Mouse (Mus musculus): ENCODE results near the gene Gpha2. TPM values are rescaled to one million over a fixed set of nuclear protein-coding genes. Genes with fewer than 3 reads are reported as not detected.

Gpha2 gene
- total RNA-seq, 2 experiments from 2014 or later, result not detected

DNA sequence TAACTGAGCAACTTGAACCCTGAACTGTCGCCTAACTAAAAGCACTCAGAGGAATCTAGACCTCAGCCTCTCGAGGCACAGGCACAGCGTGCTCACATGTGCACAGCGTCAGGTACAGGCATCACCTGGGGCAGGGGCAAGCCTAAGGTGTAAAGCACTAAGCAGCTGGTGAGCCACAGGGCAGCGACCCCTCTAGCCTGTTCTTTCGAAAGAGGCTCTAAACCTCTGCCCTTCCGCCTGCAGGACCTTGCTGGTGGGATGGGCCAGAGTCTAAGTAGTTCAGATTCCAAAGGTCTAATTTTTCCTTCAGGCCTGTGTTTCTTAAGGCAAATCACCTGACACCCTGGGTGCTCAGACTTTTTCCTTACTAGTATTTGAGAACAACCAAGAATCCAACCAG lies 45.9 kb downstream of the Gpha2 start:
- no peak for DNase-seq (ENCODE audit: low spot score in 2 of 2)

DNA sequence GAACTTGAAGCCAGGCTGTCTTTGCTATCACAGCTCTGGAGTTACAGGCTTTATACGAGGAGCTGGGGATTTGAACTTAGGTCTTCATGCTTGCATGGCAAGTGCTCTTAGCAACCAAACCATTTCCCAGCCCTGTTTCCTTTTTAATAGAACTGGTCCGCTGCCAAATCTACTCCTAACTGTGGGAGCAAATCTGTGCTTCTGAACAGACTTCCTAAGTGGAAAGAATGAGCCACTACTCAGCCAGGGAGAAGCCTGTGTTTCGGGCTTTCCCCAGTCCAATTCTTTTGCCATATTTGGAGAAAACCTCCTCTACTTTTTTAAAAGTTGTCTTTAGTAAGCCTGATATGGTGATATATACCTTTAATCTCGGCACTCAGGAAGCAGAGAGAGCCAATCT lies 46.6 kb downstream of the Gpha2 start:
- no peak for DNase-seq (ENCODE audit: low spot score in 2 of 2)

DNA sequence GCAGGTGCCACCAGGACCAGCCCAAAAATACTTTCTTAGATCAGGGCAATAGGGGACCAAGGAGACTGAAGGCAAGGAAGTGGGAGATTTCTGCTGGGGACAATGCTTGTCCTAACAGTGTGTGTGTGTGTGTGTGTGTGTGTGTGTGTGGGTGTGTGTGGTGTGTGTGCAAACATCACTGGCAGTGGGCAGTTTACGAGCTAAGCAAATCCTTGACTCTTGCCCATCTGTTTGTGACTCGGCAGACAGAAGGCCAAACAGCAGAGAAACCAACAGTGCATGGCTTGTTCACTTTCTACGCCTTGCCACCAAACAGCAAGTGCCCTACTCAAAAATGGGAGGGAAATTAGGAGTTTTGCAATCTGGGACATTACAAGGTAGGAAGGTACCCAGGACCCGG lies 47.4 kb downstream of the Gpha2 start:
- DNase-seq (ENCODE audit: low spot score in 2 of 2), result no peak

DNA sequence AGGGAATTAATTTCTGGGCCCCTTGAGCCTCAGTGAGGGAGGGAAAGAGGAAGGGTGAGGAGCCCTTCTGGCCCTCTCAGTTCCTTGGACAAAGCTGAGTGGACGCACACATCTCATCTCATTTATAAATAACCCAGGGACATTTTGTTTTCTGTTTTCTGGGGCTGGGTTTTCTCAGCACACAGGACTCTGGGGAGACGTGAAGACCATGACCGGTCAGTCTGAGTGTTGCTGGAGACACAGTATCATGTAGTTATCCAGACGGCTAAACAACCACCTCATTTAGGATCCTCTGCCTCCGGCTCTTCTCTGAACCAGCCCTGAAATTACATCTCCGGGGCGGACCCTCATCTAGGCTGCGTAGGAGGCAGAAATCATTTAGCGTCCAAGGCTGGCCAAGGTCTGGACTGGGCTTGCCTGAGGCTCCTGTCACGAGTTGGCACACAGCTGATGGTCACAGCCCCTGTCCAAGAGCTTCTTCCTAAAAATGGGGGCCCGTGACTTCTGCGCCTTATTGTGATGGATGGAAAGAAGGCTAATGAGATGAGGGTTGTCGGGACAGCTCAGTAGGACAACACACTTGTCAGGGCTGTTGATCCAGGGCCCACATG lies 47.9 kb downstream of the Gpha2 start:
- no peak for DNase-seq (ENCODE audit: low spot score in 2 of 2)

DNA sequence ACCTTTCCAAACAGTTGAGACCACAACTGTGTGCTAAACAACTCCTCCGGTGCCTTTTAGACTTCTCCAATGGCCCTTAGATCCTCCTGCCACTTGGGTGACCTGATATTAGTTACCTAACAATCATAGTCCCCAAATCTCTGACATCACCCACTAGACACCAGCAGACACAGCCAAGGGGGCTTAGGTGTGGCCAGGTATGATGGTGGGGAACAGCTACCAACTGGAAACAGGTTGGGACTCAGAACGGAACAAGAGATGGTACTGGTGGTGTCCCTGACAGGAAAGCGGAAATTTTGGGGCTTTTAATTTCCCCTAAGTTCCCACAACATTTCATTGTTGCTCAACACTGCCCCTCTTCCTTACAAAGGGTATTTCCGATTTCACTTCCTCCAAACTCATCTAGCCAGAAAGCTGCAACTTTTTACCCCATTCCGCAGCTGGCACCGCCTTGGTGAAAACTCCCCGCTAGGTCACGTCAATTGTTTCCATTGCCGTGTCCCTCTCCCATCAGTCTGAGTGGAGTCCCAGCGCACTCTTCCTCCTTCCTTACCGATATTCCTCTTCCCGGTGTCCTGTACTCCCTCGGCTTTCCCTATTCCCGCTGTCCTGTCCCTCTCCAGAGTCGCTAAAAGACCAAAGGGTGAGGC lies 49.7 kb downstream of the Gpha2 start:
- DNase-seq (ENCODE audit: low spot score in 2 of 2), result no peak

DNA sequence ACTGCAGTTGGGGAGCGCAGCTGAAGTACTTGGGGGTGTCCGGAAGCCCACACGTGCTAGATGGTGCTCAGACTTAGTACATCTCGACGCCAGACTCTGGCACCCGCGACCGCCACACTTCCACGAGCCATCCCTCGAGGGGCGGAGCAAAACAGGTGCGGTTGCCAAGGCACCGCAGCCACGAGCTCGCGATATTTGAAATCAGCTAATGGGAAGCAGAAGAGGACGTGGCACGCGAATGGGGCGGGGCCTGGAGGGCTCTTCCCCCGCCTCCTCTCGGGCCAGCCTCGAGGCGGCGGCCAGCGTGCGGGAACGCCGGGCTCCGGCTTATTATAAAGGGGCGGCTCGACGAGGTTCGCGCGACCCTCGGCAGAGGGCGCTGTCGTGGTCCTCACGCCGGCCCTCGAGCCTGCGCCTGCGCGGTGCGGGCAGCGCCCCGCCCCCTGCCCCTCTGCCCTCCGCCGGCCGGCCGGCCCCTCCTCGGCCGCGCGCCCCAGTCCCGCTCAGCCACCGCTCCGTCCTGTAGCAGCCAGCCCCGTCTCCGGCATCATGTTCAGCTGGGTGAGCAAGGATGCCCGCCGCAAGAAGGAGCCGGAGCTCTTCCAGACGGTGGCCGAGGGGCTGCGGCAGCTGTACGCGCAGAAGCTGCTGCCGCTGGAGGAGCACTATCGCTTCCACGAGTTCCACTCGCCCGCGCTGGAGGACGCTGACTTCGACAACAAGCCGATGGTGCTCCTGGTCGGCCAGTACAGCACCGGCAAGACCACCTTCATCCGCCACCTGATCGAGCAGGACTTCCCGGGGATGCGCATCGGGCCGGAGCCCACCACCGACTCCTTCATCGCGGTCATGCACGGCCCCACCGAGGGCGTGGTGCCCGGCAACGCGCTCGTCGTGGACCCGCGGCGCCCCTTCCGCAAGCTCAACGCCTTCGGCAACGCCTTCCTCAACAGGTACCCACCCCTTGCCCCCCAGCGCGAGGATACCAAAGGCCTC lies 50.5 kb downstream of the Gpha2 start, which contains the start of gene Ehd1:
Gene Ehd1, plus strand, starts transcription at position 300 of the 996 bp plus-strand sequence.
- peak; percentile 96 to 97 for DNase-seq (ENCODE audit: low spot score in 2 of 2)

Small RNA genes lying within 50 kb of the gene (microRNA-seq; reads per million reads assigned to microRNA genes)
- gene Mir192, result 17.6 reads per million, percentile 33 among the genes with 10 or more reads in this experiment
- 17.1 reads per million, percentile 32 among the genes with 10 or more reads in this experiment for gene Mir194-2

Other genes with a start within 250 kb of the Gpha2 start
- gene Slc22a20, start 240.2 kb upstream of the Gpha2 start, total RNA-seq (2021), result not detected
- gene Capn1, start 210.5 kb upstream of the Gpha2 start, total RNA-seq (2021), result 10 to 100 TPM; 70.9 to 79.6 TPM
- gene Syvn1, start 179.8 kb upstream of the Gpha2 start, total RNA-seq (2021), result 10 to 100 TPM; 28.9 to 30.7 TPM
- gene Mrpl49, start 168.6 kb upstream of the Gpha2 start, total RNA-seq (2021), result 10 to 100 TPM; 45.0 to 46.2 TPM
- gene Fau, start 168.5 kb upstream of the Gpha2 start, total RNA-seq (2021), result 1,000 to 10,000 TPM in 1 of 2 experiments, 100 to 1,000 TPM in 1; 949 to 1,029 TPM
- 10 to 100 TPM; 13.2 to 13.4 TPM for gene Znhit2, start 165.2 kb upstream of the Gpha2 start, total RNA-seq (2021)
- gene Tm7sf2, start 158.0 kb upstream of the Gpha2 start, total RNA-seq (2021), result 10 to 100 TPM in 1 of 2 experiments, 1 to 10 TPM in 1; 9.9 to 14.7 TPM
- 10 to 100 TPM; 35.4 to 37.7 TPM for gene Vps51, start 149.1 kb upstream of the Gpha2 start, total RNA-seq (2021)
- not detected for gene Tmem262, start 146.3 kb upstream of the Gpha2 start, total RNA-seq (2021)
- under 1 TPM in 1 of 2 experiments, not detected in 1; 0.52 TPM for gene Gm28374, start 144.1 kb upstream of the Gpha2 start, total RNA-seq (2021)
- gene Zfpl1, start 141.4 kb upstream of the Gpha2 start, total RNA-seq (2021), result 10 to 100 TPM; 28.5 to 34.6 TPM
- gene Cdca5, start 141.4 kb upstream of the Gpha2 start, total RNA-seq (2021), result 1 to 10 TPM; 7.7 to 8.1 TPM
- gene AC131692.1, start 132.0 kb upstream of the Gpha2 start, total RNA-seq (2021), result under 1 TPM in 1 of 2 experiments, not detected in 1; 0.54 TPM
- gene Naaladl1, start 120.6 kb upstream of the Gpha2 start, total RNA-seq (2021), result under 1 TPM; 0.27 to 0.44 TPM
- gene Sac3d1, start 107.7 kb upstream of the Gpha2 start, total RNA-seq (2021), result 10 to 100 TPM; 14.8 to 16.2 TPM
- gene Snx15, start 98.1 kb upstream of the Gpha2 start, total RNA-seq (2021), result 10 to 100 TPM; 16.2 to 17.1 TPM
- under 1 TPM; 0.26 to 0.42 TPM for gene Batf2, start 85.4 kb upstream of the Gpha2 start, total RNA-seq (2021)
- gene Arl2, start 84.8 kb upstream of the Gpha2 start, total RNA-seq (2021), result 10 to 100 TPM; 60.2 to 61.7 TPM
- gene Majin, start 42.0 kb upstream of the Gpha2 start, total RNA-seq (2021), result not detected
- 10 to 100 TPM; 26.2 to 26.4 TPM for gene Ppp2r5b, start 9.5 kb downstream of the Gpha2 start, total RNA-seq (2021)
- gene Atg2a, start 15.3 kb downstream of the Gpha2 start, total RNA-seq (2021), result 10 to 100 TPM; 15.5 to 16.7 TPM
- gene Ehd1, start 50.3 kb downstream of the Gpha2 start, total RNA-seq (2021), result 10 to 100 TPM; 91.3 to 93.9 TPM
- 1 to 10 TPM; 6.9 to 7.7 TPM for gene Cdc42bpg, start 80.1 kb downstream of the Gpha2 start, total RNA-seq (2021)
- gene Men1, start 108.6 kb downstream of the Gpha2 start, total RNA-seq (2021), result 10 to 100 TPM; 23.6 to 24.5 TPM
- gene Map4k2, start 114.8 kb downstream of the Gpha2 start, total RNA-seq (2021), result 10 to 100 TPM; 18.4 to 21.4 TPM
- 100 to 1,000 TPM; 150 to 183 TPM for gene Sf1, start 137.3 kb downstream of the Gpha2 start, total RNA-seq (2021)
- 1,000 to 10,000 TPM; 2,079 to 2,155 TPM for gene Pygm, start 158.0 kb downstream of the Gpha2 start, total RNA-seq (2021)
- gene Rasgrp2, start 173.0 kb downstream of the Gpha2 start, total RNA-seq (2021), result 10 to 100 TPM; 37.4 to 40.2 TPM
- gene Nrxn2, start 192.4 kb downstream of the Gpha2 start, total RNA-seq (2021), result 1 to 10 TPM; 3.4 to 3.7 TPM

All from gastrocnemius, postnatal 4 days (tissue).